Mouse (Mus musculus) urinary bladder, adult 18-20 months (tissue): ENCODE measurements around the gene Immp2l.

Experiments used
- DNase-seq, 2 experiments: peaks; one replicate each; pipeline ENCODE4 v3.0.0; 2022; ENCODE audit warnings: low spot score in 2 of 2, mixed read lengths in 2 of 2

Gene Immp2l

DNA sequence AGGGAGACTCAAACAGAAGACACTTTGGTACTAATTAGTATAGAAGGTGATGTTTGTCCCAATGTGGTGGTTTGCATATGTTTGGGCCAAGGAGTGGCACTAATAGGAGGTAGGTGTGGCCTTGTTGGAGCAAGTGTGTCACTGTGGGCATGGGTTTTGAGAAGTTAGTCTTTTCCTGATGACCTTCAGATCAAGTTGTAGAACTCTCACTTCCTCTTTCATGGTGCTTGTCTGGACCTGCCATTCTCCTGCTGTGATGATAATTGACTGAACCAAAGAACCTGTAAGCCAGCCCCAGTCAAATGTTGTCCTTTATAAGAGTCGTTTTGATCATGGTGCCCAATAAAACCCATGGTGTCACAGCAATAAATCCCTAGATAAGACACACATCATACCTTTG lies 967.5 kb downstream of the Immp2l start:
- no peak for DNase-seq
